Mouse (Mus musculus): Measurements from ENCODE around the gene Extl1. TPM values are rescaled to one million over a fixed set of nuclear protein-coding genes. Genes with fewer than 3 reads are reported as not detected.

Gene Extl1
- polyA plus RNA-seq, 1 experiment from 2014 or later, result 0.23 TPM

Other genes starting within 250 kb of the Extl1 start
- 33.7 and 35.9 TPM in 2 replicates for gene Cep85, start 196.7 kb downstream of the Extl1 start, polyA plus RNA-seq (2016; fragmentation: Nextera tagmentation; extraction: Ambion mirVana)
- gene Gm7534, start 180.8 kb downstream of the Extl1 start, polyA plus RNA-seq (2016; fragmentation: Nextera tagmentation; extraction: Ambion mirVana), result not detected in 2 replicates
- gene Catsper4, start 156.5 kb downstream of the Extl1 start, polyA plus RNA-seq (2016; fragmentation: Nextera tagmentation; extraction: Ambion mirVana), result not detected in 2 replicates
- gene Cnksr1, start 145.5 kb downstream of the Extl1 start, polyA plus RNA-seq (2016; fragmentation: Nextera tagmentation; extraction: Ambion mirVana), result 0.22 and 0.35 TPM in 2 replicates
- gene E130218I03Rik, start 140.2 kb downstream of the Extl1 start, polyA plus RNA-seq (2016; fragmentation: Nextera tagmentation; extraction: Ambion mirVana), result 0.25 and 1.0 TPM in 2 replicates
- gene Zfp593, start 138.3 kb downstream of the Extl1 start, polyA plus RNA-seq (2016; fragmentation: Nextera tagmentation; extraction: Ambion mirVana), result 19.4 and 22.9 TPM in 2 replicates
- gene Gm30191, start 136.9 kb downstream of the Extl1 start, polyA plus RNA-seq (2016; fragmentation: Nextera tagmentation; extraction: Ambion mirVana), result 0.20 TPM in 1 of 2 replicates, not detected in the other
- 5.7 and 9.5 TPM in 2 replicates for gene Grrp1, start 129.7 kb downstream of the Extl1 start, polyA plus RNA-seq (2016; fragmentation: Nextera tagmentation; extraction: Ambion mirVana)
- gene Pdik1l, start 96.0 kb downstream of the Extl1 start, polyA plus RNA-seq (2016; fragmentation: Nextera tagmentation; extraction: Ambion mirVana), result 21.6 and 23.8 TPM in 2 replicates
- 0.36 and 0.87 TPM in 2 replicates for gene Trim63, start 68.7 kb downstream of the Extl1 start, polyA plus RNA-seq (2016; fragmentation: Nextera tagmentation; extraction: Ambion mirVana)
- gene Slc30a2, start 40.7 kb downstream of the Extl1 start, polyA plus RNA-seq (2016; fragmentation: Nextera tagmentation; extraction: Ambion mirVana), result 0.10 TPM in 1 of 2 replicates, not detected in the other
- 7.2 and 8.9 TPM in 2 replicates for gene Pafah2, start 12.5 kb upstream of the Extl1 start, polyA plus RNA-seq (2016; fragmentation: Nextera tagmentation; extraction: Ambion mirVana)
- gene Stmn1, start 84.5 kb upstream of the Extl1 start, polyA plus RNA-seq (2016; fragmentation: Nextera tagmentation; extraction: Ambion mirVana), result 2,607 and 3,209 TPM in 2 replicates
- gene Paqr7, start 112.8 kb upstream of the Extl1 start, polyA plus RNA-seq (2016; fragmentation: Nextera tagmentation; extraction: Ambion mirVana), result 3.5 and 3.6 TPM in 2 replicates
- gene Aunip, start 127.1 kb upstream of the Extl1 start, polyA plus RNA-seq (2016; fragmentation: Nextera tagmentation; extraction: Ambion mirVana), result 25.5 and 28.6 TPM in 2 replicates
- gene Mtfr1l, start 151.5 kb upstream of the Extl1 start, polyA plus RNA-seq (2016; fragmentation: Nextera tagmentation; extraction: Ambion mirVana), result 120 and 127 TPM in 2 replicates
- 8.4 and 8.6 TPM in 2 replicates for gene Selenon, start 168.3 kb upstream of the Extl1 start, polyA plus RNA-seq (2016; fragmentation: Nextera tagmentation; extraction: Ambion mirVana)